Mouse (Mus musculus) stomach, postnatal 0 days (tissue): ENCODE data around the gene Polg2.

ENCODE experiments used
- CTCF ChIP-seq: IDR thresholded peaks from 2 replicates; pipeline ENCODE4 v1.5.1; 2016; ENCODE audit warnings: antibody characterized with exemption, low read depth, mild to moderate bottlenecking, moderate library complexity
- EP300 ChIP-seq: optimal IDR thresholded peaks from 2 replicates; pipeline ENCODE3; 2016; ENCODE audit warnings: antibody characterized with exemption

DNA sequence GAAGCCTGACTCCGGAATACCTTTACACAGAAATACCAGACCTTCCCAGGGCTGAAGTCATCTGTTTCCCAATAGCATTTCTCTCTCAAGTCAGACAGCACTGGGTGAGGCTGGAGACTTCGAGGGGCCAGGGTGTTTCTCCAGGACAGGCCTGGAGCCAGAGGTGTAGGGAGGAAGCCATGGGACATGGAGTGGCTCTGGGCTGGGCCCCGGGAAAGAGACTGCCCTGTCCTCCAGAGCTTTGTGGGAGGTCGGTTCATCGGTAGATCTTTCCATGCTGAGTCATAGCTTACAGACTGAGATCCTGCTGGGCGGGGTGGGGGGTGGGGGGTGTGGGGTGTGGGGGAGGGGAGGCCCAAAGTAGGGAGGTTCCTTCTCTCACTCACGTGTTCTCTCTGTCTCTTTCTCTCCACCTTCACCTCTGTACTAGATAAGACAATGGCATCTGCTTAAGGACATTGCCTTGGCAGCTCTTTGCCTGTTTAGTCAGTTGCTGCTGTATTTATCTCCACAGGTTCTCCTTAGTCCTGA, 56.4 kb downstream of the Polg2 start:
- TF ChIP-seq CTCF: no peak
- no peak for TF ChIP-seq EP300
